Mouse (Mus musculus) NIH3T3 (cell line): ENCODE results near the gene Tardbp.

Source experiments
- DNase-seq: peaks from one replicate; pipeline ENCODE4 v3.0.0-alpha.2; 2012; ENCODE audit warnings: low read depth

Tardbp gene

DNA sequence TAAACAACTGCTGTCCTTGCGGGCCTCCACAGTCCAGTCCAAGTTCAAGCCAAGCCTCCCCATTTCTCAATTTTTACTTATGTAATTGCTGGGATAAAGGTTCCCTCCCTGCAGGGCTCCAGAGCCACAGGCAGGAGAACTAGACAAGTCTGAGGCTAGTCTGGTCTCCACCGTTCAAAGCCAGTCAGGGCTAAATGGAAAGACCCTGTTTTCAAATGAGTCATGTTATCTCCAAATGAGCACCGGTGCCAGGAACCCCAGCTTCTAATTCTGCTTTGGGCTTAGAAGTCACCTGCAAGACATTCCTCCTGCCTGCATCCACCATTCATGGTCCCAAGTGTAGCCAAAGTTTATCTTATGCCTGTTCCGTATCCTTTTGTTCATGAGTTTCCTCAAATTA, 24.9 kb downstream of the Tardbp start:
- no peak for DNase-seq

GRCm38 (mm10) chr4:148600316-148600715, 26.5 kb downstream of the Tardbp start:
- no peak for DNase-seq

DNA sequence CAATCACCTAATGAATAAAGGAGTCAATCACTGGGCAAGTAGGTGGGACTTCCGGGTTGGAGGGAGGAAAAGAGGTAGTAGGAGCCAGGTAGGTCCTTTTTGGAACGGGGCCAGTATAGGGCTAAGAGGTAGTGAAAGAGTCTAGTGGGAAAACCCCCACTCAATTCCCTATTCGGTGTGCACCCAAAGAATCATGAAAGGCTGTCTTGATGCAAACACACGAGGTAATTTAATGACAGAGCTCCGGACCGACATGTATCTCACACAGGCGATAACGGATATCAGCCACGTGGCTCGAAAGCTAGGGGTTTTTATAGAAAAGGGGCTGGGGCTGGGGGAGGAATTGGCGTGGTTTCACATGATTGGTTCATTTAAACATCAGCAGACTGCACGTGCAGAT, 28.0 kb downstream of the Tardbp start:
- DNase-seq, result no peak

GRCm38 (mm10) chr4:148596731-148597130, 30.1 kb downstream of the Tardbp start:
- no peak for DNase-seq

DNA sequence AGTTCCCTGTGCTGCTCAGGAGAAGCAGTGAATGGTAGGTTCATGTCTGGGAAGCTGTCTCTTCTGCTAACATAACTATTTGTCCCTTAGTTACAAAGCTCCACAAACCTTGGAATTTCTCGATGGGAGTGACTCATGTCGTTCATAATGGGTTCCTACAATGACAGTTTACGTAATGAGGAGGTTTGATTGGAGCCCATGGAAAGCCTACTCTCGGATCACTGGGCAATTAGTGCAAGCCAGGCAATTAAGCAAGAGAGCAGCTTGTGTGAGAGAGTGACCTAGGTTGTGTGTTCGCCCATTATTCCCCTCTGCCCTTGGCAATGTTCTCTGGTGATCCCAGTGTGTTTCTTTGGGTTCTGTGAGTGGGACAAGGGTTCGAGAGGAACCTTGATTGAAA, 30.9 kb downstream of the Tardbp start:
- no peak for DNase-seq

DNA sequence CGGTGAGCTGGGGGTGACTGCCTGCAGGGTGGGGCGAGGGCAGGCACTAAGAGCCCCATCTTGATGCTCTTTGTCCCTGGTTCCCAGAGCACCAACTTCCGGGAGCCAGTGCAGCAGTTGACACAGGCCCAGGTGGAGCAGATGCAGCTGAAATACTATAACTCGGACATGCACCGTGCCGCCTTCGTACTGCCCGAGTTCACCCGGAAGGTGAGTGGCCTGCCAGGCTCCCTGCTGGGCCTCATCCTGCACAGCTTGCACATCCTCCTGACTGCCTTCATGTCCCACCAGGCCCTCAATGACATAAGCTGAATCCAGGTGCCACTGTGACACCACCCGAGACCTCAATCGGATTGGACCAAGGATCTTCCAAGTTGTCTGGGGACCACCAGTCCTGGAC, 32.8 kb downstream of the Tardbp start:
- no peak for DNase-seq

DNA sequence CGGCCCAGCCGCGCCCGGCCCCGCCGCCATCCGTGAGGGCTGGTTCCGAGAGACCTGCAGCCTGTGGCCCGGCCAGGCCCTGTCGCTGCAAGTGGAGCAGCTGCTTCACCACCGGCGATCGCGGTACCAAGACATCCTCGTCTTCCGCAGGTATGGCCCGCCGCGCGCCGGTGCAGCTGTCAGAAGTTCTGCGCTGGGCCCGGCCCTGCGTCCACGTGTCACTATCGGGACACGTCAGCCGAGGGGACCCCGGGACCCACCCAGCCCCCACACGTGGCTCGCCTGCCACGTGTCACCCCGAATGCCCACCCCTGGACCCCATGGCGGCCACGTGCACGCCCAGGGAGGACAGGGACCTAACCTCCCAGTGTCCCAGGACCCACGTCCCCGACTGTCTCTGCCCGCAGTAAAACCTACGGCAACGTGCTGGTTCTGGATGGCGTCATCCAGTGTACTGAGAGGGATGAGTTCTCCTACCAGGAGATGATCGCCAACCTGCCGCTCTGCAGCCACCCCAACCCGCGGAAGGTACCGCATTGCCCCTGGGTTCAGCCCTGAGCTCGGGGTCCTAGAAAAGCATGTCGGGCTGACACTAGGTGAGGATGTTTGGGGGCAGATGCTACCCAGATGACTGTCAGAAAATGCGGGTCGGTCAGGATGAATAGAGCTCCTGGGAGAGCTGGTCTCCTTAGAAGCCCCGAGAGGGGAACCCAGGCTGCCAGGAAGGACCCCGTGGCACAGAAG, 35.0 kb downstream of the Tardbp start:
- DNase-seq, result peak; percentile 43

DNA sequence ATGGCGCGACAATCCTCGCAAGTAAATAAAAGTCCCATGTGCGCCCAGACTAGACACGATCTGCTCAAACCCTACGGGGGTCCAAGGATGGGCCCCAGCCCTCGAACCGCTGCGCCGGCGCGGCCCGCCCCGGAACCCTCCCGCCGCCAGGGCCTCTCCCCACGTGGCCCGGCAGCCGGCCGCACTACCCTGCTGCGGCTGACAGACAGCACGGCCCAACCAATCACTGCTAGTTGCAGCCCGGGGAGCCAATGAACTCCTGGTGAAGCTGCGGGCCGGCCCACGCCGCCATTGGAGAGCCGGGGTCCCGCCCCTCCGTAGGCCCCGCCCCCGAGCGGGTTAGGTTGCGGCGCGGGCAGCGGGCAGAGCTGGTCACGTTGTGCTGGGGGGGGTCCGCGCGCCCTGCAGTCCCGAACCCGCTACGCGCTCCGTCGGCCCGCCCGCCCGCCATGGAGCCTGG, 35.6 kb downstream of the Tardbp start, which contains the start of gene Srm:
Gene Srm (plus strand): TSS at position 333 of the 460 bp plus-strand sequence.
- peak; percentile 96 for DNase-seq

GRCm38 (mm10) chr4:148590421-148591170, 36.2 kb downstream of the Tardbp start:
- no peak for DNase-seq

- no peak for DNase-seq
Measured at GRCm38 (mm10) chr4:148589565-148589964, 37.3 kb downstream of the Tardbp start.

DNA sequence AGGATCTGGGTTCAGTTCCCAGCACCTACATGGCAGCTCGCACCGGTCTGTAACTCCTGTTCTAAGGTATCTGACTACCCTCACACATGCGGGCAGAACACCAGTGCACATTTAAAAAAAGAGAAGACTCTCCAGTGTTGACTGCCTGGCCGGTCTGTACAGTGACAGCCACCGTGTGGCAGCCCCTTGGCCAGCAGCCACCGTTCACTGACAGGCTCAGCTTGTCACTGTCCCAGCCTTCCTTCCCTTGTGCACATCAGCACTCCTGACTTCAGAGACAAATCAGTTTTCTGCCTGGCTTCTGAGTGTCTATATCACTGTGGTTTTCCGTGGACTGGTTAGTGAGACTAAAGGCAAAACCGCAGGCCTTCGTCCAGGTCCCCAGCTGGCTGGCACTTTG, 38.0 kb downstream of the Tardbp start:
- DNase-seq, result no peak

- DNase-seq, result no peak
Measured at GRCm38 (mm10) chr4:148586648-148587047, 40.2 kb downstream of the Tardbp start.

GRCm38 (mm10) chr4:148583257-148583656, 43.6 kb downstream of the Tardbp start:
- no peak for DNase-seq

GRCm38 (mm10) chr4:148581422-148581821, 45.4 kb downstream of the Tardbp start:
- no peak for DNase-seq

GRCm38 (mm10) chr4:148580765-148581164, 46.1 kb downstream of the Tardbp start:
- no peak for DNase-seq

DNA sequence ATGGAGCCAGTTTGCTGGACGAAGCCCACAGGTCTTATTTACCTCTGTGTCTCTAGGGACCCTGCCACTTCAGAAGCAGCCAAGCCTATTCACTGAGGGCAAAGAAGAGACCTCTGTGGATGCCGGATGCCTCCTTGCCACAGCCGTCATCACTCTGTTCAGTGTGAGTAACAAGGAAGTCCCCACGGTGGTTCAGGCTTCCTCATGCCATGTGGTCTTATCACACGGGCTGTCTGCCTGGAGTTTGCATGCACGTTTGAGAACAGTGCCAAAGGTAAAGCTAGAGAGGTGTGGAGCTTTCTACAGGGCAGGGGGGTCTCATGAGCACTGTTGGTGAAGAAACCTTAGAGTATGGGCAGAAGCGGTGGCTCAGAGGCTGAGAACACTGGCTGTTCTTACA, 53.6 kb downstream of the Tardbp start:
- DNase-seq, result no peak

DNA sequence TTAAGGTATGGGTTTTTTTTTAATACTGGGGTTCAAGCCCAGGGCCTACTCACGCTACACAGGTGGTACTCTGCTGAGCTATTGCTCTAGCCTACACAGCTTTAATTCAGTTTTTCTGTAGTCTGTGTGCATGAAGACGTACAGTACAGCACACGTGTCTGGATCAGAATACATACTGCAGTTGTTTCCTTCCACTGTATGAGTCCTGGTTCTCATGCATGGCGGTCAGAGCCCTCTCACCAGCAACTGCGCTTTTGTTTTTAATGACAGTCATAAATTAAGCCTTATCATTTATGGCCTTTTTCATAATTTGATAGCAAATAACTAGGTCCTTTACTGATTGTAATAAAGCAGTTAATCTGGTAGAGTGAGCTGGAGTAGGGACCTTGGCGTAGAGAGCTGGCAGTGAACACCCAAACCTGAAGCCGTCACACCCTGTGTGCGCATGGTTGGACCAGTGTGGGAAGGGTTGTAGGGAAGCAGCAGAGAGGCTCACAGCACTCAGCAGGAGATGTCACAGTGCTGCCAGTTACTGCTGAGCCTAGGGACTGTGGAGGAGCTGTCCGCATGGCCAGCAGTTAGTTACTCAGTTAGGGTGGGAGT, 56.0 kb downstream of the Tardbp start:
- DNase-seq, result no peak

GRCm38 (mm10) chr4:148570138-148570537, 56.7 kb downstream of the Tardbp start:
- no peak for DNase-seq

- DNase-seq, result no peak
Measured at GRCm38 (mm10) chr4:148563595-148563994, 63.2 kb downstream of the Tardbp start.

DNA sequence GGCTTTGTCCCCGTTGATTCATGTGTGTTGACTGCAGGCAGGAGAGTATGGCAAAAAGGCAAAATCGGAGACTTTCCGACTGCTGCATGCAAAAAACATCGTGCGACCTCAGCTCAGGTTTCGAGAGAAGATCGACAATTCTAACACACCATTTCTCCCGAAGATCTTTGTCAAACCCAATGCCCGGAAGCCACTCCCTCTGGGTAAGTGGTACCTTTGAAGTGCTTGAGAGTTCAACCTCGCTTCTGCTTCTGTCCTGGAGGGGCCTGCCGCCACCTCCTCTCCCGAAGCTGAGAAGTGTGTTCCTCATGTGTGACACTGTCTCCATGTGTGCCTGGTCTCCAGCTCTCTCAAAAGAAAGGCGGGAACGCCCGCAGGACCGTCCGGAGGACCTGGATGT, 64.1 kb downstream of the Tardbp start:
- no peak for DNase-seq
